Mouse (Mus musculus): Measurements from ENCODE around the gene Pygb.

Gene Pygb

DNA sequence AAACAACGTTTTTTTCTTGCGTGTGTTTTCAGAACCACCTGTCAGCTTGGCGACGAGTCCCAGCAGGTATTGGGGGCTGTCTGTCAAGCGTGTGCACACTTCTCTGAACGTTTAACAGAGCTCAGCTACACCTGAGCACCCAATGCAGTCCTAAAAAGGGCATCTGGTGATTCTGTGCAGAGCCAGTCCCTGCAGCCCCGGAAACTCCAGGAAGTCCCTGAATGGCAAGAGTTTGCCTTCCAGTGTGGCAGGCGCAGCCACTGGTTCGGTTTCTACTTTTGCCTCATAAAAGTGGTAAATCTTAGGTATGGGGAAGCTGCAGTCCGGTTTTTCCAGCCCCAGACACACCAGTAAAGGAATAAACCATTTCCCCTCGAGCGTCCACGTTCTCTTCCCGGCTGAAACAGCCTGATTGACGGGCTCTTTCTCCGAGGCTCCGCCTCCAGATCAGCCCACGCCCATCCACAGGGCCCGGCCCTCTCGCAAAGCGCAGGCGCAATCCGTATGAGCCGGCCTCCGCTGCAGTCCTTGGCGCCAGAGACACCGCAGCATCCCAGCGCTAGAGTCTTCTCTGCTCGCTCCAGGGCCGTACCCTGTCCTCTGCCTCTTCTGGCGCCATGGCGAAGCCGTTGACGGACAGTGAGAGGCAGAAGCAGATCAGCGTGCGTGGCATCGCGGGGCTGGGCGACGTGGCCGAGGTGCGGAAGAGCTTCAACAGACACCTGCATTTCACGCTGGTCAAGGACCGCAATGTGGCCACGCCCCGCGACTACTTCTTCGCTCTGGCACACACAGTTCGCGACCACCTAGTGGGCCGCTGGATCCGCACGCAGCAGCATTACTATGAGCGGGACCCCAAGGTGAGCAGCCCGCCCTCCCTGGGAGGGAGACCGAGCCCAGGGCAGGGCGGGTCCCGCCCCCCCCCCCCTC is at the start of gene Pygb:
TSS of gene Pygb (plus strand) at position 485 of the 930 bp plus-strand sequence.
- peak; percentile 87 for DNase-seq (ENCODE audit: low spot score)

DNA sequence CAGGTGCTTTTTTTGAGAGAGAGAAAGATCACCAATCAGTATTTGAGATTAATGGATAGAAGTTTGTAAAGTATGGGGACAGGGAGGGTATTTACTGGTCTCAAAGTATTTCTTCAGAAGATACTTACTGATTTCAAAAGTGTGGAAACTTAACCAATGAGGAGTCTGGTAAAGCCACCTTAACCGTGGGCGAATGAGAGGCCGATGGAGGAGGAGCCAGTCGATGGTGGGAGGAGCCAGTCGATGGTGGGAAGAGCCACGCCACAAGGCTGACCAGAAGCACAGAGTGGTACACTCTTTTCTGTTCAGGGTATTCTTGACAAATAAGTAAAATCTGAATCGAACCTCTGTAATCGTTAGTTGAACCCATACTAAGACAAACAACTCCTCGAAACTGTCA is 48.7 kb upstream of the Pygb start:
- no peak for DNase-seq (ENCODE audit: low spot score)

DNA sequence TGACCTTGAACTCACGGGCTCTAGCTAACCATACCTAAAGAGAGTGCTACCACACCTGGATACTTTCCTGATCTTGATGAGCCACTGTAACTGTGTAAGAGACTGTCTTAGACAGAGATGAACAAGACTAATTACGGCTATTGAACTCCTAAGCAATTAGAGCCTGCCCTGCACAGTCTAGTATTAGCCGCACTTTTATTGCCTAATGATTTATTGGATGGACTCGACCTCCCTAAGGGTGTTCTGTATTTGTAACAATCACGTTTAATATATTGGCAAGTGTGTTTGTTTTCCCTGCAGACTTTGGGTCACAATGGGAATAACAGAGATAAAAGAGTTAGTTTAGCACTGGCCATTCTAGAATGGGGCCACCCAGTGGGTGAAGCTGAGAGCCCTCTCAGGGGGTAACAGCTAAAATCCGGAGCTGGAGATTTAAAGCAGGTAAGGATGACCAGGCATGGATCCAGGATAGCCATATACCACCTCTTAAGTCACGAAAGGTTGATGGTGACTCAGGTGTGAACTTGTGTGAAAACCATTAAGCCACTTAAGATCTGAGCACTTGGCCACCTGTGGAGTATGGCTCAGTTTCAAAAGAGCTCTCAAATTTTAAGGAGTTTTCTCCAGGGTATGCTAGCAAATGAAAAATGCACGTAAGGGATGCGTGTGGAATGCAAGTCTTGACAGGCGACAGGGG is 46.2 kb upstream of the Pygb start:
- no peak for DNase-seq (ENCODE audit: low spot score)

DNA sequence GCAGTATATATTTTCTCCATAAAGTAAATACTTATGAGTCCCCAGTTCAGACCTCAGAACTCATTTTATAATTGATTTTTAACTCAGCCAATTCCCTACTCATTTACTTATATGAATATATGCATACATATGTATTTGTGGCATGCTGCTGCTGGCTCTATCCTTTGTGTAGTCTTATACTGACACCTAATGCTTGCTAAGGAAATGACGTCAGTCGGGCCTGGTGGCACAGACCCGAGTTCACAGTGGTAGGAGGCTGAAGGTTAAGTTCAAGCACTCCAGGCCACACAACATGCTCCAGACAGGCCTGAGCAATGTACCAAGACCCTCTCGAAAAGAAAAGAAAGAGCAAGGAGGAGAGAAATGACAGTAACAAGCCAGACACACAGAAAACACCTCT is 45.1 kb upstream of the Pygb start:
- DNase-seq (ENCODE audit: low spot score), result no peak

DNA sequence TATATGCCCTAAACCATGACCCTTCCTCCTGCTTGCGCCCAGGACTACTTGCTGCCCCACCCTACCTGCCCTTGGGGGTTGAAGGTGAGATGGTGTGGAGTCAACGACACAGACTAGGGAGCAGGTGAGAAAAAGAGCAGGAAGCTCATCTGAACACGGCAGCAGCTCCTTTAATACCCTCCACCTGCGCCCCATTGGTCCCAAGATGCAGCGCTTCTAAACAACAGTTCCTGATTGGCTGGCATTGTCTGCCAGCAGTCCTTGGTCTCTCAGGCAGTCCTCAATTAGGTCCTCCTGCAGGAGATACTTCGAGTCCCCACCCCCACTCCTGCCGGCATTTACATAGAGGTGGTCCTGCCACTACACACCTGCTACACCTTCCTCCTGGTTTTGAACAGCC is 41.5 kb upstream of the Pygb start:
- DNase-seq (ENCODE audit: low spot score), result no peak

DNA sequence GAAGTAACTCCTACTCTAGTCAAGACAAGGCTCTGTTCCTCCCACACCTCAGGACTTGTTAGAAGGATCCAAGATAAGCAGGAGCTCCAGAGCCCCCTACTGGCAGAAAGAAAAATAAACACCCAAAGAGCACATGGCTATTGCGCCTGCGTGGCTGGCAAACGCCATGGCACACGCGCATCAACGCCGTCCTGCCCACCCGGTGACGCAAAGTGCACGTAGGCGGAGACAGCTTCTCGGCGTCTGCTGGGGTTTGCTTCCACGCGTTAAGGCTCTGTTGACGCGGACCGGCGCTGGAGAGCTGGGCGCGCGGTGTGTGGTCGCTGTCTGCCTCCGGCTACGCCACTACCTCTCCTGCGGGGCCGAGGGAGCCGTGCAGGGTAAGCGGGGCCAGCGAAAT is 37.7 kb upstream of the Pygb start, which contains the start of gene Entpd6:
TSS of gene Entpd6 (plus strand) at position 189 of the 400 bp plus-strand sequence.
- DNase-seq (ENCODE audit: low spot score), result peak; percentile 93

DNA sequence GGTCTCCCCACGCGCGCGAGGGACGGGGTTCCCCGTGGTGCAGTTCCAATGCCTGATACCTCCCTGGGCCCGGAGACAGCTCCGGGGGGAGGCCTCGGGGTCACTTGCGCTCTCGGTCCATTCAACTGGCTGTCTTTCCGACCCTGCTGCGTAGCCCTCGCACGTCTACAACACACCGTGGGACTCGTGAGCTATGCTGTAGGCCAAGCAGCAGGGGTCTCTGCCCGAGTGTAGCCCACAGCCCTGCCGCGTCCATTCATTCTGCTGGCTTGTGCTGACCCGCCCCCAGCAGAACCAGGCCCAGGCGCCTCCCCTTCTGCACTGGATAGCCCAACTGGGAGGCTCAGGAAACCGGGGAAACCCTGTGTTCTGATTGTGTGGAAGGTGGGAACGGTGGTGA is 37.3 kb upstream of the Pygb start:
- DNase-seq (ENCODE audit: low spot score), result peak; percentile 40

DNA sequence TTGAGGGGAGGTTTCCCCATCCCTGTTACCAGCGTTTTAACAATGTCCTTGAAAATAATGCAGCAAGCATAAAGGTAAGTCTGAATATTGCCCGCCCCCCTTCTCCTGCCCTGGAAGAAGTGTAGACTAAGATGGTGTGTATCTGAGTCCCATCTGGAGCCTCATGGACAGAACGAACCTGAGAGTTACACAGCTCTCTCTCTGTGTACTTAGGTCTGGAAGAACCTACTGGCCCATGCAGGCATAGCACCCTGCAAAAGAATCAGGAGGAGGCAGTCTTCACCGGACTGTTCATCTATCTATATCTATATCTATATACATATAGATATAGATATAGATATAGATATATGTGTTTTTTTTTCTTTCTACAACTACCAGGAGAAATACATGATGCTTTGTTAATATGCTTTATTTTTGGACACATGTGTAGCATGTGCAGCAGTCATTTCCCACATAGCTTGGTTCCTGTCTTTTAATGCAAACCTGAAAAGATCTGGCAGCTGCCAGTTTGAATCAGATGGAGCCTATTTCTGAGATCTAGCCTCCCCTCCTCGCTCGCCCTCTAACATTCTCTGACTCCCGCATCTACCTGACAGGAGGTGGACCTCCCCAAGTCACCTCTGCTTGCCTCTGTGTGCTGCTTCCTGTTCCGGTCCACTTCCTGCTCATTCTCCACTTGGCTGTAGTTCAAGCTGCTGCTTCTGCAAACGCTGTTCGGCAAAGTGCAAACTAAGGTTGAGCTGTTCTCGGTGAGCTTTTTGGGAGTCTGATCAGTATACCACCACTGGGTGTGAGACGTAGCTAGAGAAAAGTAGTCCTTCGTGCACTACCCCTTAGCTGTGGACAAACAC is 36.2 kb upstream of the Pygb start:
- DNase-seq (ENCODE audit: low spot score), result no peak

DNA sequence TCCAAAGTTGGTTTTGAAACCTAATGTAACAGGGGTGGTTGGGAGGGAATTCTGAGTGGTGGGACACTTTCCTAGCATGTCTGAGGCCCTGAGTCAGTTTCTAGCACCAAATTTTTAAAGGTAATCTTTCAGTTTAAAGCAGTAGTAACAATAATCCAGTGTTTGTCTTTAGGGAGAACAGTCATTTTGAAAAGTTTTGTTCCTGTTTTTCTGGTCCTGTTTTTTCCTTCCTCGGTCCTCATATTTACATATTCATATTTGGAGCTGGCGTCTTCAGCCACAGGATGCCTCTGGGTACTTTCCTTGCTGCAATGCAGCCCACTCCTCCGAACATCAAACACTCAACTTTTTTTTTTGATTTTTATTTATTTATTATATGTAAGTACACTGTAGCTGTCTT is 31.5 kb upstream of the Pygb start:
- no peak for DNase-seq (ENCODE audit: low spot score)

DNA sequence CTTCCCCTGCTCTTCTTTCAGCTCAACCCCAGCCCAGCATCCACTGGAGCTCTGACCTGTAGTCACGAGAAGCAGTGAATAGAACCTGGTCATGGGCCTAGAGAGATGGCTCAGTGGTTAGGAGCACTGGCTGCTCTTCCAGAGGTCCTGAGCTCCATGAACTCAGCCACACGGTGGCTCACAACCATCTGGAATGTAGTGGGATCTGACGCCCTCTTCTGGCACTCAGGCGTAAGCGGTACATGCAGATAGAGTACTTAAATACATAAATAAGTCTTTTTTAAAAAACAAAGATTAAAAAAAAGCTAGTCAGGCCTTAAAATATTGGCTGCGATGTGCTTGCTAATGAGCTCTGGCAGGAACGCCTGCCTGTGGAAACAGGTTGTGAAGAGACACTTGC is 25.1 kb upstream of the Pygb start:
- DNase-seq (ENCODE audit: low spot score), result no peak

DNA sequence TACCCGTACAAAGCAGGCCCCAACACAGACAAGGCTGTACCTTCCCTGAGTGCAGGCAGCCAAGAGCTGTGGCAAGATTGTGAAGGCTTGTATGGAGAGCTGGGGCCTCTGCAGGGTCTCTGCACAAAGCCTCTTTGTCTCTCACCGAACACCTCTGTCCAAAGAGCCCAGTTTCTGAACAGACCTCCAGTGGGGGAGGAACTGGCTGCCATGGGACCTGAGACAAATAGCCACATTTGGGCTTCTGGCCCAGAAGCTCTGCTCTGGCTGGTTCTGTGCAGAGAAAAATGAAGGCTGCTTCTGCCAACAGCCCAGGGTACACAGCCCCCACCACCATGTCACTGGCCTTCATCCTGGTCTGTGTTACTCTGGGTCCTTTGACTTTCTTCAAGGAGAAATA is 20.9 kb upstream of the Pygb start:
- DNase-seq (ENCODE audit: low spot score), result peak; percentile 52

DNA sequence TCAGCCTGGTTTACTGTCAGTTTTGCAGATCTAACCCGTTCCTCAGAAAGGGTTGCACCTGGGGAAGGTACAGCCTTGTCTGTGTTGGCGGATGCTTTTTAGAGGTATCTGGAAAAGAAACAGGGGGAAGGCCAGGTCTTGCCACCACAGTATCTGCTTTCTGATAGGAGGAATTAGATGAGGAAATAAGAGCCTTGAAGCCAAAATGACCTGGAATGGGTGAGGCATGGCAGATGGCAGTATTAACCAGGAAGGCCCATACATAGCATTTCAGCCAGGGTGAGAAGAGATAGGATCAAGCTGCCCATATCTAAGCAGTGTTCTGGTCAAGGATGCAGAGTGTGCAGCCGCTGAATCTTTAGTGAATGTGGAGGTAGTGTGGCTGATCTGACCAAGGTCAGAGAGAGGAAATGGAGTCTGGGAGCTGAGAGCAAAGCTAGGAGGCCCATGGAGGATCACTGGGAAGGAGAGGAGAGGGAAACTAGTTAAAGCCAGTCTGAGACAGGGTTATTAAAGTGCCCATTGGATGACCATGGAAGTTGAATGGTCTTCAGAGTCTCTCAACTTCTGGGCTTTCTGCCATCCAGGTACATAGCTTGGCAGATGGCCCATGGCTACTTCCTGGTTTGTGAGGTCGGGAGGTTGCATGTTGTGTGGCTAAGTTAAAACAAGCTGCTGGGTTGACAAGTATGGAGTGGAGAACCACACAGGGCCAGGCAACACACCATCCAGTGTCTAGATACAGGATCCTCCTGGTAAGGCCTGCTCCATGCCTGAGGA is 20.3 kb upstream of the Pygb start:
- peak; percentile 26 for DNase-seq (ENCODE audit: low spot score)

DNA sequence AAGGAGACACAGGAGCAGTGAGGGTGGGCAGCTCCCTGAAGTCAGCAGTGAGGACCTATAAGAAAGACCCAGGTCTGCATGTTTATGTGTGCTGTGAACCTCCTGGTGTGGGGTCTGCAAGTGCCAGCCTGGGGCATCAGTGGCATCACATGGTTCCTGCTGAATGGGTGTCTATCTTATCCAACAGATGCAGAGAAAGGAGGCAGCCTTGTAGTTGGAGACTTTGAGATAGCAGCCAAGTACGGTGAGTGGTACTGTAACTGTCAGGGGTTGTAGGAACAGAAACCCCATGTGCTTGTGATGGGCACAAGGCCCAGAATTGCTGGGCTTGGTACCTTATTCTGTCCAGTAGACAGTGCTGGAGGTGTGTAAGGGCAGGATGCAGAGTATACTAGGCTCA is 17.9 kb upstream of the Pygb start:
- no peak for DNase-seq (ENCODE audit: low spot score)

DNA sequence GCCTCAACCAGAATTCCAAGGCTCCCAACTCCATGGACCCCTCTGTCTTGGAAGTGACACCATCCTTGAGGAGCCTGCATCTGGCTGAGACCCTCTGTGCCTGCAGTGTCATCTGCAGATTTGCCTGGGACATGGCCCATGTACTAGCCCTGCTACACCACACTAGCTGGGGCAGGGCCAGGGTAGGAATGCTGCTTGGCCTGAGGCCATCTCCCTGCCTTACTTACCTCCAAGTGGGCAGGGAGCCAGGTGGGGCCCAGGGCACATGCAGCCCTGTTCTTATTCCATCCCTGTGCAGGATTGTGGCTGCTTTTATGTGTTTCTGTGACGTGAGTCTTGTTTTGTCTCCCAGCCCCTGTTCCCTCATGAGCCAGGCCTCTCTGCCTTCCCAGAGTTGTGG is 15.8 kb upstream of the Pygb start:
- peak; percentile 82 for DNase-seq (ENCODE audit: low spot score)

DNA sequence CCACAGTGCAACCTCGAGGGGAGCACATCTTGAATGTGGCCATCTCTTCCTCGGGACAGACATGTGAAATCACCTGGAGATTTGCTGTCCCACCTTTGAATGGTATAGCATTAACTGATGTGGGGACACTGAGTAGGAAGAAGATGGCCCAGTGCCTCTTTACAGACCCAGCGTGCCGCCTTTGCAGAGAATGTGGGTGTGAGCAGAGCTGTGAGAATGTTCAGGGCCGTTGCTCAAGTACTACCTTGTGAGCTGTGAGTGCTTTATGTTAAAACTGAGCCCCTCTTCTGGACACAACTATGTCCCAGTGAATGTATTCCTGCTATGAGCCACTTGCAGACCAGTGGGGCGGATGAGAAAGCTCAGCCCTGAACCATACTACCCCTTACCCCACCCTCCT is 15.4 kb upstream of the Pygb start:
- no peak for DNase-seq (ENCODE audit: low spot score)

DNA sequence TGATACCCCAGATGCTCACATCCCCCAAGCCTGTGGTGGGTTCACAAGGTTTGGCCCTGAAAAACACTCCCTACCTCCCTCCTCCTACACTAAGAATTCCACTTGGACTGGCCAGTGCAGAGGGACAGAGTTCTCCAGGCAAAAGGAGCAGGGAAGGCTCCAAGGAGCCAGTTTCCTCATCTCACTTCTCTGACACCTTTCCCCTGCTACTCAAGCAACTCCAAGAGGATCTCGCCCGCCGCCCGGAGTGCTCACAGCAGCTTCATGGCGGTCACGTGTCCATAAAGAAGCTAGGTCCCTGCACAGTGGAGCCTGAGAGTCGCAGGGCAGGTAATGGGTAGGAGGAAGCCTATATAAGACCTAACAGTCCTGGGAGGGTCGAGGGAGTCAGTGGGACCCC is 14.5 kb upstream of the Pygb start:
- no peak for DNase-seq (ENCODE audit: low spot score)

DNA sequence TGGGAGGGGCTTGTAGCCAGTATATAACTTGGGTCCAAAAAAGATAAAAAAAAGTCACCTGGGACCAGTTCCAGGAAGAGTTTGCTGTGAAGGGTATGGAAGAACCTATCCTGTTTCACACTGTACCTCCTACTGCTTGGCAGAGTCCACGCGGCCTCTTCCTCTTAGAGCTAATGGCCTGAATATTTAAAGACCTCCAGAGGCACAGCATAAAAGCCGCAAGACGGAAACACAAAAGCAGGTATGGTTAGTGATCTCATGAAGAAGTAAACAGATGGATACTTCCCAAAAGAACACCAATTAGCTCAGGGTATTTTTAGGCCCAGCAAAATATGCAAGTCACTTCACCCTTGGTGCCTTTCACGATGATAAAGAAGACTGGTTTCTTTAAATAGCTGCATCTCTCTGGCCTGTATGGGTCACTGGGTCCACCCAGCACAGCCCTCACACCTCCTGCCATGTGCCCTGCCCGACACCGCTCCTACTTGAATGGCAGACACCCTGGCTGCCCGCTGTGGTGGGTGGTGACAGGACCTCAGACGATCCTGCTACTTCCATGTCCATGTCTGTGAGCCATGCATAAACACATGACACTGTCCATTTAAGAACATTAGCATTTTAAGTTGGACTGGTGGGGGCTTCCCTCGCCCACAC is 13.9 kb upstream of the Pygb start:
- DNase-seq (ENCODE audit: low spot score), result no peak

DNA sequence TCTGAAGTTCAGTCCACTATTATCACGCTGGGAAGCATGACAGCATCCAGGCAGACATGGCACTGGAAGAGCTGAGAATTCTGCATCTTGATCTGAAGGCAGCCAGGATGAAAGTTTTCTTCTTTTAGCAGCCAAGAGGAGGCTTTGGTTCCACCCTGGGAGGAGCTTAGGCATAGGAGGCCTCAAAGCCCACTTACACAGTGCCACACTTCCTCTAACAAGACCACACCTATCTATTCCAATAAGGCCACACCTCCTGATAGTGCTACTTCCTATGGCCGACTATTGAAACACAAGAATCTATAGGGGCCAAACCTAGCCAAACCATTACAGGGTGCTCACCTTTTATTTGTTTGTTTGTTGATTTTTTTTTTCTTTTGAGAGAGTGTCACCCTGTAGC is 3.7 kb upstream of the Pygb start:
- no peak for DNase-seq (ENCODE audit: low spot score)

DNA sequence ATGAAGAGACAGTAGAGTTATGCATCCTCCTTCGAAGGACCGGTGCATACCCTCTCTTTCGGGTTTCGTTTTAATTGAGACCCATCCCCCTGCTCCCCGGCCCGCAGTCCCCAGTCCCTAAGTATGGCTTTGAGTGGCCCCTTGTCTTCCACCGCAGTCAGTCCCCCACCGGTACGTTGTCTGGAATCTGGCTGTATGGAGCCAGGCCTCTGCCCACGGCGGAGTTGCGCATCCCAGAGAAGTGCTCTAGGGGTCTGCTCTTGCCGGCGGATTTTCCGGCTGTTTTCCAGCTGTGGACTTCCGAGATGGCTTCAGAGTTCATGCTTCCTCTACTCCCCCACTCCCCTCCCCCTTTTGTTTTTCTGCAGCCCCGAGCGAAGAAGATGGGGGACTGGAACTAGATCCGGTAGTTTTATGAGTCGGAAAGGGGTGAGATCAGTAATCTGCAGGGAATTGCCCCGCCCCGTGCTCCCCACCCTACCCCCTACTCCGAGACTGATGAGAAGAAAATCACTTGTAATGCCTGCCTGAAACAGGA is 768 bp downstream of the Pygb start:
- peak; percentile 23 for DNase-seq (ENCODE audit: low spot score)

DNA sequence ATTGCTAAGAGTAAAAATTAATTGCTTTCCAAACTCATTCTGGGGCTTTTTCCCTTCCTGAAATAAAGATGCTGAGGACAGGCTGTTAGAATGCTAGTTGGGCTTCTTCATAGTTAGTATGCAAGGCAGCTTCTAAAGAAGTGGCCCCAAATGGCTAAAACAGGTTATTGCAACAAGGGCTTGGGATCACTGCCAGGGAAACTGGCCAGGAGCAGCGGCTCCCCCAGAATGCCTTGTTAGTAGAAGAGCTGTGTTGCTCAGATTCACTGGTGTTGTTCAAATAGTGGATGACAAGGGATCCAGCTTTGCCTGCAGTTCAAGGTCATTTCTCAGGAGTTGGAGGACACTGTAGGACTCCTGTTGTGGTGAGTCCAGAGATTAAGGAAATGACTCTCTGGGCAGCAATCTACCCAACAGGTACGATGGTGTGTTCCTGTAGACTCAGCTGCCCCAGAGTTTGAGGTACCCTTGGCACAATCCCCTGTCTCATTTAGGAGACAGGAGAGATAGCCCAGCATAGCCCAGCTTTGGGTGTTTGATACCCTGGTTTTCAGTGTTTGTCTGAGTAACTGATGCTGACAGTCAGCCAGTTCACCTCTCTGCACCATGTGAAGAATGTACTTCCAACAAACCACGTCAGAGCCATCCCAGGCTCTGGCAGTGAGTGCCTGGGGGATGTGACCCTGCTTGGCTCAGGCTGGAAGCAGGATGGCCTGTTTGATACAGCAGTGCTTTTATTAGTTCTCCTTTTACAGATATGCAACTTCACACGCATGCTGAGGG is 2.4 kb downstream of the Pygb start:
- peak; percentile 82 for DNase-seq (ENCODE audit: low spot score)

Data from ovary, postnatal 36 days (tissue).